Mouse (Mus musculus) kidney, adult 8-10 months (tissue): ENCODE data around the gene Irf2.
A peak's percentile ranks its signal among the peaks of the same experiment; 100 is the strongest.

Experiments used
- DNase-seq, 2 experiments: peaks; one replicate each; pipeline ENCODE4 v3.0.0; 2022

Gene Irf2

GRCm38 (mm10) chr8:46732381-46732915, 7.1 kb upstream of the Irf2 start:
- DNase-seq, result no peak

GRCm38 (mm10) chr8:46733603-46734002, 5.9 kb upstream of the Irf2 start:
- no peak for DNase-seq

GRCm38 (mm10) chr8:46735505-46735904, 4.0 kb upstream of the Irf2 start:
- DNase-seq, result no peak

GRCm38 (mm10) chr8:46736260-46736659, 3.3 kb upstream of the Irf2 start:
- no peak for DNase-seq

- DNase-seq, result no peak
These were observed 2.1 kb upstream of the Irf2 start for GRCm38 (mm10) chr8:46737421-46737820.

GRCm38 (mm10) chr8:46737907-46738306, 1.6 kb upstream of the Irf2 start:
- DNase-seq, result peak; percentile 31 to 55

- no peak for DNase-seq
These were observed 931 bp upstream of the Irf2 start for GRCm38 (mm10) chr8:46738601-46739000.

- peak in 1 of 2 experiments; percentile 35 for DNase-seq
These were observed 502 bp downstream of the Irf2 start for GRCm38 (mm10) chr8:46739956-46740512.

- peak; percentile 45 to 58 for DNase-seq
These were observed 1.2 kb downstream of the Irf2 start for GRCm38 (mm10) chr8:46740513-46741280.

- DNase-seq, result peak; percentile 55 to 63
These were observed 1.8 kb downstream of the Irf2 start for GRCm38 (mm10) chr8:46741281-46741791.

GRCm38 (mm10) chr8:46741991-46742690, 2.6 kb downstream of the Irf2 start:
- DNase-seq, result peak in 1 of 2 experiments; percentile 13

- DNase-seq, result no peak
These were observed 3.2 kb downstream of the Irf2 start for GRCm38 (mm10) chr8:46742691-46743082.

- DNase-seq, result no peak
These were observed 5.9 kb downstream of the Irf2 start for GRCm38 (mm10) chr8:46745464-46745863.

- DNase-seq, result no peak
These were observed 7.9 kb downstream of the Irf2 start for GRCm38 (mm10) chr8:46747311-46747980.

- DNase-seq, result no peak
These were observed 10.5 kb downstream of the Irf2 start for GRCm38 (mm10) chr8:46750000-46750399.

GRCm38 (mm10) chr8:46750566-46750965, 11.0 kb downstream of the Irf2 start:
- DNase-seq, result no peak

GRCm38 (mm10) chr8:46751151-46751550, 11.6 kb downstream of the Irf2 start:
- no peak for DNase-seq

GRCm38 (mm10) chr8:46752986-46753385, 13.5 kb downstream of the Irf2 start:
- DNase-seq, result no peak

- DNase-seq, result no peak
These were observed 14.8 kb downstream of the Irf2 start for GRCm38 (mm10) chr8:46754355-46754754.

GRCm38 (mm10) chr8:46755731-46756333, 16.3 kb downstream of the Irf2 start:
- DNase-seq, result no peak

- DNase-seq, result no peak
These were observed 18.1 kb downstream of the Irf2 start for GRCm38 (mm10) chr8:46757613-46758012.

GRCm38 (mm10) chr8:46758131-46758530, 18.6 kb downstream of the Irf2 start:
- no peak for DNase-seq
